Mouse (Mus musculus) liver, postnatal 0 days (tissue): ENCODE results near the gene Fcrlb. TPM values are rescaled to one million over a fixed set of nuclear protein-coding genes. Genes with fewer than 3 reads are reported as not detected.
A peak's percentile ranks its signal among the peaks of the same experiment; 100 is the strongest.

Source experiments
- ATAC-seq: fragments of 200-750 bp; cut with Nextera tagmentation; 2 replicates; pipeline ENCODE4 v1.8.0; 2017; ENCODE audit warnings: mild to moderate bottlenecking, moderate library complexity
- DNase-seq: peaks from one replicate; pipeline ENCODE4 v3.0.0-alpha.2; 2016
- H3K27ac ChIP-seq: fragments of 300-500 bp; sonication (generic); 2 replicates; pipeline ENCODE4 v1.5.1; 2014; ENCODE audit warnings: antibody characterized with exemption, moderate library complexity, mild to moderate bottlenecking, low read depth
- H3K27me3 ChIP-seq: fragments of 300-500 bp; sonication (generic); 2 replicates; pipeline ENCODE4 v1.6.1; 2014; ENCODE audit warnings: low read length, control low read depth, mixed read lengths; ENCODE audit not compliant: insufficient read depth
- H3K36me3 ChIP-seq: fragments of 300-500 bp; sonication (generic); replicated peaks from 2 replicates; pipeline ENCODE4 v1.6.1; 2014; ENCODE audit warnings: mild to moderate bottlenecking, control low read depth, low read length, moderate library complexity, mixed read lengths; ENCODE audit not compliant: insufficient read depth
- H3K4me1 ChIP-seq: fragments of 300-500 bp; sonication (generic); 2 replicates; pipeline ENCODE4 v1.6.1; 2014; ENCODE audit warnings: antibody characterized with exemption, mild to moderate bottlenecking, control low read depth; ENCODE audit not compliant: insufficient read depth
- H3K4me2 ChIP-seq: fragments of 300-500 bp; sonication (generic); 2 replicates; pipeline ENCODE4 v1.6.1; 2014; ENCODE audit warnings: low read depth, mild to moderate bottlenecking, low read length, moderate library complexity, mixed read lengths
- H3K4me3 ChIP-seq: fragments of 300-500 bp; sonication (generic); 2 replicates; pipeline ENCODE4 v1.5.1; 2014; ENCODE audit warnings: low read depth, low read length
- H3K9ac ChIP-seq: fragments of 300-500 bp; sonication (generic); replicated peaks from 2 replicates; pipeline ENCODE4 v1.6.1; 2014; ENCODE audit warnings: mild to moderate bottlenecking, moderate library complexity
- H3K9me3 ChIP-seq: fragments of 300-500 bp; sonication (generic); 2 replicates; pipeline ENCODE4 v1.6.1; 2016; ENCODE audit warnings: mild to moderate bottlenecking, control low read depth, low read length, mixed read lengths
- CTCF ChIP-seq: sonication (generic); IDR thresholded peaks from 2 replicates; pipeline ENCODE4 v1.5.1; 2016; ENCODE audit warnings: antibody characterized with exemption, low read depth
- EP300 ChIP-seq: IDR thresholded peaks from 2 replicates; pipeline ENCODE4 v1.6.1; 2016; ENCODE audit warnings: antibody characterized with exemption, low read depth, mild to moderate bottlenecking
- WGBS: fragments of 180-500 bp; shearing (Covaris S2); extraction: QIAGEN DNeasy Blood & Tissue Kit; methylation state at CpG from one replicate; pipeline ENCODE4 v1.1.7; 2014; ENCODE audit not compliant: insufficient replicate concordance; 5-methylcytosine and 5-hydroxymethylcytosine counted together
- polyA plus RNA-seq: library from polyadenylated mRNA; unstranded; fragments of >200 nt; fragmentation: Nextera tagmentation; extraction: Ambion mirVana; gene quantifications from 2 replicates; pipeline ENCODE4 v1.2.1, GENCODE M21; 2015

Fcrlb gene
- polyA plus RNA-seq, 1 experiment from 2014 or later: 0.41 TPM

- peaks cover 18% of the 10 kb centered on the region for H3K4me1 ChIP-seq
- WGBS: 13% methylated on average over 14 of the region's 14 CpGs
- no peaks in the 10 kb centered on the region for H3K9me3 ChIP-seq
- ATAC-seq (no peak), DNase-seq (no peak)
- H3K36me3 ChIP-seq: no peaks in the 10 kb centered on the region; the same call in 1 of the 2 replicates
- TF ChIP-seq EP300 (no peak), CTCF (no peak)
- H3K4me2 ChIP-seq: peak overlapping the region; percentile 81
- peak overlapping the region; percentile 66 for H3K4me3 ChIP-seq
- no peaks in the 10 kb centered on the region for H3K27me3 ChIP-seq
- no peak overlapping the region for H3K27ac ChIP-seq
- H3K9ac ChIP-seq: no peak overlapping the region
These were observed 43.8 kb downstream of the Fcrlb start for GRCm38 (mm10) chr1:170868905-170869283.

- Histone ChIP-seq H3K9me3 (no peaks in the 10 kb centered on the region), H3K36me3 (no peaks in the 10 kb centered on the region), H3K27me3 (no peaks in the 10 kb centered on the region), H3K4me3 (peak overlapping the region; percentile 66), H3K9ac (peak overlapping the region; percentile 71), H3K4me2 (peak overlapping the region; percentile 81), H3K27ac (peak overlapping the region; percentile 85), H3K4me1 (peaks cover 24% of the 10 kb centered on the region)
- no peak for TF ChIP-seq CTCF
- TF ChIP-seq EP300: no peak
- WGBS: under 1% methylated on average over 33 of the region's 33 CpGs
- ATAC-seq (peak; percentile 75), DNase-seq (peak; percentile 77)
These were observed 44.4 kb downstream of the Fcrlb start for GRCm38 (mm10) chr1:170868107-170868904.

- Histone ChIP-seq H3K4me1 (peaks cover 30% of the 10 kb centered on the region), H3K36me3 (no peaks in the 10 kb centered on the region), H3K9me3 (no peaks in the 10 kb centered on the region), H3K4me3 (peak within 1 kb of the TSS; percentile 66), H3K27ac (peak within 1 kb of the TSS; percentile 85), H3K9ac (peak within 1 kb of the TSS; percentile 71), H3K4me2 (peak within 1 kb of the TSS; percentile 81), H3K27me3 (no peaks in the 10 kb centered on the region)
- ATAC-seq (peak; percentile 89), DNase-seq (peak; percentile 97)
- no peak for TF ChIP-seq CTCF
- TF ChIP-seq EP300: peak; percentile 71; the same call in 1 of the 2 replicates
- 0% methylated on average over 25 of the region's 25 CpGs for WGBS
These were observed 45.0 kb downstream of the Fcrlb start, which contains the start of gene Atf6 for GRCm38 (mm10) chr1:170867691-170868105. TSS of gene Atf6 (minus strand) at chr1:170867771.

- Histone ChIP-seq H3K36me3 (no peaks in the 10 kb centered on the region), H3K27ac (peak overlapping the region; percentile 85), H3K4me3 (peak overlapping the region; percentile 66), H3K4me2 (peak overlapping the region; percentile 81), H3K27me3 (no peaks in the 10 kb centered on the region), H3K4me1 (peaks cover 35% of the 10 kb centered on the region), H3K9me3 (no peaks in the 10 kb centered on the region), H3K9ac (peak overlapping the region; percentile 71)
- ATAC-seq: peak; percentile 58
- DNase-seq: peak; percentile 44
- no peak for TF ChIP-seq EP300
- TF ChIP-seq CTCF: no peak
- 2% methylated on average over 30 of the region's 30 CpGs for WGBS
These were observed 45.6 kb downstream of the Fcrlb start for GRCm38 (mm10) chr1:170866992-170867690.

- H3K9ac ChIP-seq: no peak overlapping the region
- DNase-seq (no peak), ATAC-seq (no peak)
- peaks cover 44% of the 10 kb centered on the region for H3K4me1 ChIP-seq
- no peak overlapping the region for H3K4me3 ChIP-seq
- H3K4me2 ChIP-seq: peak overlapping the region; percentile 36; the same call in 1 of the 2 replicates
- no peak for TF ChIP-seq EP300
- TF ChIP-seq CTCF: no peak
- H3K9me3 ChIP-seq: no peaks in the 10 kb centered on the region
- no peaks in the 10 kb centered on the region for H3K36me3 ChIP-seq
- no peaks in the 10 kb centered on the region for H3K27me3 ChIP-seq
- peak overlapping the region; percentile 18; the same call in 1 of the 2 replicates for H3K27ac ChIP-seq
- 42% methylated on average over 5 of the region's 5 CpGs for whole genome bisulfite sequencing
These were observed 47.3 kb downstream of the Fcrlb start for GRCm38 (mm10) chr1:170865406-170865805.

GRCm38 (mm10) chr1:170864754-170865153 is 48.0 kb downstream of the Fcrlb start:
- Histone ChIP-seq H3K4me2 (no peak overlapping the region), H3K9me3 (no peaks in the 10 kb centered on the region), H3K36me3 (no peaks in the 10 kb centered on the region), H3K9ac (no peak overlapping the region), H3K27me3 (no peaks in the 10 kb centered on the region), H3K4me3 (no peak overlapping the region), H3K4me1 (peaks cover 44% of the 10 kb centered on the region), H3K27ac (no peak overlapping the region)
- WGBS: 67% methylated on average over 3 of the region's 3 CpGs
- no peak for DNase-seq
- TF ChIP-seq EP300 (no peak), CTCF (no peak)
- ATAC-seq: no peak
